Mouse (Mus musculus) megakaryocyte, adult 5-6 weeks (primary cell): ENCODE data around the gene Nsun2. TPM values are rescaled to one million over a fixed set of nuclear protein-coding genes. Genes with fewer than 3 reads are reported as not detected.

Source experiments
- ATAC-seq: 2 replicates; pipeline ENCODE4 v1.8.0; 2016; ENCODE audit warnings: mild to moderate bottlenecking, inconsistent platforms; ENCODE audit not compliant: poor library complexity, severe bottlenecking
- total RNA-seq, 2 experiments: library from RNA; stranded (forward) in 1 of 2; stranded (reverse) in 1 of 2; fragments of 153-499, 151-499 nt in 1 of 2; fragments of 221-1000, 200-1000 nt in 1 of 2; gene quantifications; 2 replicates each; pipeline versions ENCODE4 v1.2.3 to v1.2.4; 2015 to 2017

Gene Nsun2
- total RNA-seq, 2 experiments from 2014 or later: 32.6 to 61.7 TPM

DNA sequence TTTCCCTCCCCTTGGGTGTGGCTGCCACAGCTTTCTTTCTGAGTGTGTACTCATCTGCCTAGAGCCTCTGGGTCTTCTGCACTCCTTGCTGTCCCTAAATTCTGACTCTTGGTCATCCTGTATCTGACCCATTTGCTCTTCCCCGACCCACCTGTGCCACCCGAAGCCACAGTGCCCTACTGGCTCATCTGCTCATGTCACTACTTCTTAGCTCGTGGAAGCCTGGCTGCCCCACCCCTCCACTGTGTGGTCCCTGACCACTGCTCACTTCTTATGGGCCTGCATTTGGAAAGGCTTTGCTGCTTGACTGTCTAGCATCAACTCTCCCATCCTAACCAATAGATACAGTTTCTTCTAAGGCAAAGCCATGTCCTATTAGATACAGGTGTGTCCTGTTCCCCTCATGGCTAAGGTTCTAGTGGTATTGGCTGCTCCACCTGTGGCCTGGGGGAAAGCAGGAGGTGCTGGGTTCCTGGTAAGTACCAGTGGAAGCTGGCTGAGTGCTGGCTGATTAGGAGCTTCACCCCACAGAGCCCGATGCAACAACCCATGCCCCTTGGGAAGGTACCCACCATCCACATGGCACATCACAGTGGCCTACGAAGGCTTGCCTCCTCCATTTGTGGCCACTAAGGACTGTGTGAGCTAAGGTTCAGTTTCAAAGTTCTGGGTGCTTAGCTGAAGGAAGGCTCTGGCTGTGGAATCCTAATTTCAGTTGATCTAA is 139.8 kb downstream of the Nsun2 start:
- ATAC-seq: no peak

DNA sequence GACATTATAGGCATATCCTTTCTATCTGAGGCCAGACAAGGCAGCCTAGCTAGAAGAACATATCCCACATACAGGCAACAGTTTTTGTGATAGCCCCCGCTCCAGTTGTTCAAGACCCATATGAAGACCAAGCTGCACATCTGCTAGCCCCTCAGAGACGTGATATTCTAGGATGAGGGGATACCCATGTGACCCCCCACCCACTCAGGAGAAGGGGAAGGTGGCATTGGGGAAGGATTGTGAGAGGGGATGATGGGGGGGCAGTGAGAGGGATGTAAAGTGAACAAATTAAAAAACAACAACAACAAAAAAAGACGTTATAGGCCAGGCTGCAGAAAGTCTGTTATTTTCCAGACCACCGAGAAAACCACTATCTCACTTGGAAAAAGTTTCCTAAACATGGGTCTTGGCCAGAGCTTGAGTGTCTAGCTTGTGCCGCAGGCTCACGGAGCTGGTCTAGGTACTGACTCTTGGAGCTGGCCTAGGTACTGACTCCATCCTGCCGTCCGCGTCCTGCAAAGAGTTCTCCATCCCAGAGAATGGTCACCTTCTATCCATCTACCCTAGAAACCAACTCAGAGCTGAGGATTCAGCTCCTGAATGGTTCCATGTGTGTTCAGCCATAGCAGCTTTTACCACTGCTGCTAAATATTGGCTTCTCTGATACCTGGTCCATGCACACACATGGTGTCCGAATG is 140.5 kb downstream of the Nsun2 start:
- ATAC-seq: no peak

Other genes with a start within 250 kb of the Nsun2 start
- gene Tent4a, start 871 bp downstream of the Nsun2 start, total RNA-seq (2015): 10.4 and 11.1 TPM in 2 replicates
- gene Tent4a, start 871 bp downstream of the Nsun2 start, total RNA-seq (2017): 10.2 and 13.3 TPM in 2 replicates
- gene Srd5a1, start 77.7 kb downstream of the Nsun2 start, total RNA-seq (2015): 1.7 and 2.1 TPM in 2 replicates
- gene Srd5a1, start 77.7 kb downstream of the Nsun2 start, total RNA-seq (2017): 2.9 and 3.0 TPM in 2 replicates
- not detected in 2 replicates for gene Ube2ql1, start 206.1 kb downstream of the Nsun2 start, total RNA-seq (2015)
- gene Ube2ql1, start 206.1 kb downstream of the Nsun2 start, total RNA-seq (2017): not detected in 2 replicates